Mouse (Mus musculus) heart, embryonic 11.5 days (tissue): ENCODE data around the gene Aak1. TPM values are rescaled to one million over a fixed set of nuclear protein-coding genes. Genes with fewer than 3 reads are reported as not detected.
"Not testable (repeated sequence)": the region's sequence is repeated elsewhere in the genome, so short reads cannot be mapped to it uniquely, and the experiment has no call there.

Experiments used
- ATAC-seq: fragments of 200-750 bp; cut with Nextera tagmentation; replicated peaks from 2 replicates; pipeline ENCODE4 v1.8.0; 2017; ENCODE audit warnings: moderate library complexity; ENCODE audit not compliant: insufficient number of reproducible peaks, low FRiP score, low TSS enrichment
- H3K27ac ChIP-seq: fragments of 300-500 bp; sonication (generic); 2 replicates; pipeline ENCODE4 v1.5.1; 2014; ENCODE audit warnings: mild to moderate bottlenecking, low read depth, low read length
- H3K27me3 ChIP-seq: fragments of 300-500 bp; sonication (generic); 2 replicates; pipeline ENCODE4 v1.6.1; 2014; ENCODE audit warnings: mild to moderate bottlenecking, low read length, mixed read lengths; ENCODE audit not compliant: control insufficient read depth, insufficient read depth
- H3K36me3 ChIP-seq: fragments of 300-500 bp; sonication (generic); 2 replicates; pipeline ENCODE4 v1.6.1; 2014; ENCODE audit warnings: mild to moderate bottlenecking, low read length, moderate library complexity, mixed read lengths; ENCODE audit not compliant: control insufficient read depth, insufficient read depth
- H3K4me1 ChIP-seq: fragments of 300-500 bp; sonication (generic); 2 replicates; pipeline ENCODE4 v1.6.1; 2014; ENCODE audit warnings: low read length; ENCODE audit not compliant: control insufficient read depth, insufficient read depth
- H3K4me2 ChIP-seq: fragments of 300-500 bp; sonication (generic); 2 replicates; pipeline ENCODE4 v1.6.1; 2014; ENCODE audit warnings: mild to moderate bottlenecking, moderate library complexity
- H3K4me3 ChIP-seq: fragments of 300-500 bp; sonication (generic); 2 replicates; pipeline ENCODE4 v1.5.1; 2014; ENCODE audit warnings: low read depth, low read length
- H3K9ac ChIP-seq: fragments of 300-500 bp; sonication (generic); 2 replicates; pipeline ENCODE4 v1.6.1; 2014; ENCODE audit warnings: mild to moderate bottlenecking, low read depth, low read length, moderate library complexity
- H3K9me3 ChIP-seq: fragments of 300-500 bp; sonication (generic); replicated peaks from 2 replicates; pipeline ENCODE4 v1.6.1; 2016; ENCODE audit warnings: low read length; ENCODE audit not compliant: control insufficient read depth
- WGBS: fragments of 180-500 bp; shearing (Covaris S2); extraction: QIAGEN DNeasy Blood & Tissue Kit; methylation state at CpG from one replicate; pipeline ENCODE4 v1.1.7; 2014; ENCODE audit not compliant: insufficient replicate concordance; 5-methylcytosine and 5-hydroxymethylcytosine counted together
- polyA plus RNA-seq: library from polyadenylated mRNA; unstranded; fragments of >200 nt; fragmentation: Nextera tagmentation; extraction: Ambion mirVana; gene quantifications from 2 replicates; pipeline ENCODE4 v1.2.1, GENCODE M21; 2014

The Aak1 gene
- polyA plus RNA-seq, 1 experiment from 2014 or later, result 24.3 TPM

DNA sequence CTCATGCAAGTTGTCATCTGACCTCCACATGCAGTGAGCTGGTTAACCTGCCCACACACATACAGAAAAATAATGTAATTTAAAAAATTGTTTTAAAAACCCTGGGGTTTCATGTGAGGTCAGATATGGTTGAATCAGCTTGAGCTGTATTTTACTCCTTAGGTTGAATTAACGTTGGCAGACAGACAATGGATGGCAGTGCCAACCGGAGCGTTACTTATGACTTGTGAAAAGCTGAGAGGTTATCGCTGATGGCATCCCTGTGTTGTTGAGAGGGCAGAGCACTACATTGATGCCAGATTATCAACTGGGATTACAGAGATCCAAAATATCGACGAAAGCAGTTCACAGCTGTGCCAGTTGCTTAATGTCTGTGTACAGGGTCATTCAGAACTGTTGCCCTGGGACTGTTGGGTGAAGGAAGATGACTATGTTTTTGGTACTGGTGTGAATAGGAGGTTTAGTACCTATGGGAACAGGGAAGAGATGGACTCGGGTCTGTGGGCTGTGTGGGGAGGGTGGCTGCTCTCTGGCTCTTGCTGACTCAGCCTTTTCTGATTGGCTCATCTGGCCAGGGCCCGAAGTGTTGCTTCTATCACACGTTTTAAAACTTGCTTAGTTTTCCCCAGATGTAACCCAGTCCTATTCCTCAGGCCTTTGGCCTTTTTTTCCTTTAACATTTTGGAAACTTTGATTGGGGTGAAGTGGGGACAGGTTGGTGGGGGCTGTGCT, 11.6 kb downstream of the Aak1 start:
- no peak overlapping the region for H3K9ac ChIP-seq
- no peaks in the 10 kb centered on the region for H3K9me3 ChIP-seq
- H3K4me3 ChIP-seq, result no peak overlapping the region
- H3K4me2 ChIP-seq, result no peak overlapping the region
- peaks cover 8% of the 10 kb centered on the region; the same call in 1 of the 2 replicates for H3K4me1 ChIP-seq
- H3K36me3 ChIP-seq, result peaks cover 8% of the 10 kb centered on the region; the same call in 1 of the 2 replicates
- H3K27ac ChIP-seq, result no peak overlapping the region
- ATAC-seq, result no peak
- WGBS, result 89% methylated on average over 9 of the region's 9 CpGs
- no peaks in the 10 kb centered on the region for H3K27me3 ChIP-seq

DNA sequence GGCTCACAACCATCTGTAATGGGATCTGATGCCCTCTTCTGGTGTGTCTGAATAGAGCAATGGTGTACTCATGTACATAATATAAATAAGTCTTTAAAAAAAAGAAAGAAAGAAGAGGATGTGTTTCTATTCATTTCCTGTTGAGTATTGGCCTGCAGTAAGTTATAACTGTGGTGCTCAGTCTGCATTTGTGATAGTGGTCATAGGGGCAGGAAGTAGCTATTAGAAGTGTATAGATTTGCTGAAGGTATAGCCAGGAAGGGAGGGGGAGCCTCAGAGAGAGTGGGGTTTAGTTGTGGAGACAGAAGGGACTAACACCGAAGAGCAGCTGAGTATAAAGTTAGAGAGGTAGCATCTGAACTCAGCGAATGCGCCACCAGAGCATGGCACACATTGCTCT, 15.0 kb downstream of the Aak1 start:
- H3K9me3 ChIP-seq, result no peaks in the 10 kb centered on the region
- no peak overlapping the region for H3K4me2 ChIP-seq
- WGBS, result 87% methylated on average over 3 of the region's 3 CpGs
- peaks cover 8% of the 10 kb centered on the region; the same call in 1 of the 2 replicates for H3K36me3 ChIP-seq
- H3K27ac ChIP-seq, result no peak overlapping the region
- H3K4me1 ChIP-seq, result peaks cover 14% of the 10 kb centered on the region
- H3K4me3 ChIP-seq, result no peak overlapping the region
- ATAC-seq, result no peak
- no peak overlapping the region for H3K9ac ChIP-seq
- H3K27me3 ChIP-seq, result no peaks in the 10 kb centered on the region

DNA sequence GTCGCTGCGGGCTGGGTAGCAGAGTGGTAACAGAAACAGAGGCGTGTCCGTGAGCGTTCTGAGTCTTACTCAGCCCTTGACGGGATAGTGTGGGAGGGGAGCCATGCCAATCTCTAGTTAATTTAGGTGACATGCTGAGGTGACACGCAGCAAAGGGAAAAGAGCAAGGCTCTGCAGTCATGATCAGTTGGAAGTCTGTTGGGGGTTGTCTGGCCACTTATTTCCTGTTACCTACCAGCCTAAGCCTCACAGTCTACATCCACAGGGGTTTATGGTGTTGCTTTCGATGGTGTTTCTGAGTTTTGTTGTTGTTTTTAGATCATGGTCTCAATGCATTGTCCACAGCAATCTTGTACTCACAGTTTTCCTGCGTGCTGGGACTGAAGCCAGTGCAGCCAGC, 21.0 kb downstream of the Aak1 start:
- no peak overlapping the region for H3K27ac ChIP-seq
- H3K4me3 ChIP-seq, result no peak overlapping the region
- 0 out of 2 replicates have a peak, but pooled peaks cover 3% of the 10 kb centered on the region for H3K36me3 ChIP-seq
- ATAC-seq, result no peak
- H3K4me1 ChIP-seq, result peaks cover 22% of the 10 kb centered on the region
- 74% methylated on average over 9 of the region's 9 CpGs for WGBS
- H3K27me3 ChIP-seq, result no peaks in the 10 kb centered on the region
- H3K4me2 ChIP-seq, result no peak overlapping the region
- no peaks in the 10 kb centered on the region for H3K9me3 ChIP-seq
- H3K9ac ChIP-seq, result no peak overlapping the region; the same call in 1 of the 2 replicates

DNA sequence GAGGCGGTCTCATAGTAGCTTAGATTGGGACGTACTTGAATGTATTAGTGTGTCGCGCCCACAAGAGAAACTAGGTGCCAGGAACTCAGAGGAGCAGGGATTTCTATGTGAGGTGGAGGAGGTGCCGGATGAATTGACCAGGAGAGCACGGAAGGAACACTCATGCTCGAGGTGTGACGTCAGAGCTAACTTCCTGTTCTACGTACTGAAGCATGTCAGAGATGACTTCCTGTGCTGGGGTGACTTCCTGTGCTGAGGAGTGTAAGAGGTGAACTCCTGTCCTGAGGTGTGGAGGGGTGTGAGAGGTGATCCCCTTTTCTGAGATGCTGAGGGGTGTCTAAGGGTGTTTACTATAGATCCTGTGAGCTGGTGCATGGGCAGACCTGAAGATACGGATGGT, 22.5 kb downstream of the Aak1 start:
- Histone ChIP-seq H3K4me3 (no peak overlapping the region), H3K9me3 (no peaks in the 10 kb centered on the region), H3K4me2 (no peak overlapping the region), H3K4me1 (peaks cover 15% of the 10 kb centered on the region), H3K36me3 (0 out of 2 replicates have a peak, but pooled peaks cover 3% of the 10 kb centered on the region), H3K27ac (no peak overlapping the region), H3K9ac (no peak overlapping the region), H3K27me3 (no peaks in the 10 kb centered on the region)
- 79% methylated on average over 10 of the region's 10 CpGs for WGBS
- ATAC-seq, result no peak

DNA sequence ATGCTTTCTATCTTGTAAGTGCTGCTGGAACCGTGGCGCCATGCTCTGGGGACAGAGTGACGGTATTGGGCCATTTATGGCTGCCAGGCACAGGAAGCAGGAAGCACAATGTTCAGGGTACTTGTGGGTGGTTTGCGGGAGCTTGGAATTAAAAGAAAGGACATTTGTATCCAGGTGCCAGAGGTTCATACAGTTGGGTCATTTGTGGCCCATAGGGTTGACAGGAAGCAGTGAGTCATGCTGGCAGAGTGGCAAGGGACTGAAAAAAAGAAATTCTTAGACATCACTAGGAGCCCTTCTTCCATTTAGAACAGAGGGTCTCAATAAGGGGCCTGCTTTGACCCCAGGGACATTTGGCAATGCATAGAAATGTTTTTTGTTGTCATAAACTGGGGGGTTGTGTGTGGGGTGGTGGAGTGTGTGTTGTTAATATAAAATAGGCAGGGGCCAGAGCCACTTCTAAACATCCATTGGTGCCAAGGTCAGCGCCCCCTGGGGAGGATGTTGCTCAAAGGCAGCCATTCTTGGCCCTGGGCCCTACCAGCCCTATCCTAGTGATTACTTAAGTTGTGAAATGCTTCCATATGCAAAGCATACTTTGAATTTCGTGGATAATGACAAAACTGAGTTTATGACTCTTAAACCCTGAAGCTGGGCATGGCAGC, 25.5 kb downstream of the Aak1 start:
- WGBS, result 90% methylated on average over 6 of the region's 6 CpGs
- no peak for ATAC-seq

DNA sequence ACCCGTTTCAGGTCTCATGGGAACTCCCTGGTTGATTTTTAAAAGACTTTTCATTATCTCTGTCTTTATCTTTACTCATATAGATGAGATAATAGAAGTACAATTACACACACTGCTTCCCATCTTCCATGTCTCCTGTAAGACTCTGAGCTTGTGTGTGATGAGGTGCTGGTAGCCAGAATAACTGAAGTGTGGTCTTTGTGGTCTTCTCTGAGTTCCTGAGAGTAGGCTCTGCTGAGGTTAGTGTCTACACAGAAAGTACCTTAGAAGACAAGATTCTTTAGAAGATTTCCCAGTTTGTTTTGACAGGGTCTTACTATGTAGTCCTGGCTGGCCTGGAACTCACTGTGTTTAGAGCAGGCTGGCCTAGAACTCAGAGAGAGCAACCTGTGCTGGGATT, 27.1 kb downstream of the Aak1 start:
- H3K4me2 ChIP-seq, result no peak overlapping the region
- H3K27me3 ChIP-seq, result no peaks in the 10 kb centered on the region
- no peak overlapping the region for H3K9ac ChIP-seq
- H3K4me3 ChIP-seq, result no peak overlapping the region
- WGBS, result 73% methylated on average over 1 of the region's 1 CpGs
- H3K4me1 ChIP-seq, result peaks cover 7% of the 10 kb centered on the region
- peaks cover 2% of the 10 kb centered on the region; the same call in 1 of the 2 replicates for H3K36me3 ChIP-seq
- ATAC-seq, result no peak
- no peaks in the 10 kb centered on the region for H3K9me3 ChIP-seq
- no peak overlapping the region for H3K27ac ChIP-seq

More for the DNA sequence above, 25.5 kb downstream of the Aak1 start:
- Histone ChIP-seq H3K9me3 (no peaks in the 10 kb centered on the region), H3K36me3 (0 out of 2 replicates have a peak, but pooled peaks cover 3% of the 10 kb centered on the region), H3K4me3 (no peak overlapping the region), H3K4me2 (no peak overlapping the region), H3K9ac (no peak overlapping the region), H3K27ac (no peak overlapping the region), H3K27me3 (no peaks in the 10 kb centered on the region), H3K4me1 (peaks cover 11% of the 10 kb centered on the region)

DNA sequence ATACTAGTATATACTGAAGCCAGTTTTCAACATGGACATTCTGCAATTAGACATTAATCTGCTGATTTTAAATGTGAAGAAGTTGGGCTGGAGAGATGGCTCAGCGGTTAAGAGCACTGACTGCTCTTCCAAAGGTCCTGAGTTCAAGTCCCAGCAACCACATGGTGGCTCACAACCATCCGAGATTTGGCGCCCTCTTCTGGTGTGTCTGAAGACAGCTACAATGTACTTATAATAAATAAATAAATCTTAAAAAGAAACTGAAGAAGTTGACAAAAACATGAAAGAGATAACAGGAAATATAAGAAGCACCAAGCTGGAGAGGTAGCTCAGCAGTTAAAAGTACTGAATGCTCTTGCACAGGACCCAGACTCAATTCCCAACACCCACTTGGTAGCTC, 29.3 kb downstream of the Aak1 start:
- not testable (repeated sequence) for H3K27ac ChIP-seq, ATAC-seq, H3K36me3 ChIP-seq, H3K27me3 ChIP-seq, H3K9ac ChIP-seq, H3K4me3 ChIP-seq, H3K9me3 ChIP-seq, H3K4me2 ChIP-seq, H3K4me1 ChIP-seq
- WGBS, result 74% methylated on average over 3 of the region's 3 CpGs

DNA sequence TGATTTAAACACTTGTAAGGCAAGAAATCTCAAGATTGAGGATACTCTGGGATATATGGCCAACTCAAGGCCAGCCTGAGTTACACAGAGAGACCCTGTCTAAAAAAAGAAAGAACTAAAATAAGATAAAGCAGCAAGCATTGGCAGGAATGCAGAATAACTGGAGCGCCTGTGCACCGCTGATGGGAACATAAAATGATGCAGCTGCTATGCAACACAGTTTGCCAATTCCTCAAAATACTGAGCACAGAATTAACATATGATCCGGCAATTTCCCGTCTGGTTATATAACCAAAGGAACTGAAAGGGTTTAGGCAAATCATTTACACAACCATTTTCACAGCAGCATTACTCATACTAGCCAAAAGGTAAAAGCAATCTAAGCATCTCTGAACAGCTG, 30.0 kb downstream of the Aak1 start:
- 70% methylated on average over 4 of the region's 4 CpGs for WGBS
- ATAC-seq, result no peak
- H3K9me3 ChIP-seq, result no peaks in the 10 kb centered on the region

More for the DNA sequence above, 30.0 kb downstream of the Aak1 start:
- H3K4me3 ChIP-seq, result no peak overlapping the region
- no peak overlapping the region for H3K4me2 ChIP-seq
- H3K36me3 ChIP-seq, result peaks cover 2% of the 10 kb centered on the region; the same call in 1 of the 2 replicates
- H3K4me1 ChIP-seq, result peaks cover 5% of the 10 kb centered on the region
- H3K9ac ChIP-seq, result no peak overlapping the region
- H3K27me3 ChIP-seq, result no peaks in the 10 kb centered on the region
- no peak overlapping the region for H3K27ac ChIP-seq
